ENCODE assay signal across 8 mouse cellular contexts in genomic region chr2:80038642-80039445, GRCm38 (mm10).
A peak's percentile ranks its signal among the peaks of the same experiment; 100 is the strongest.
DNase-seq lines count a peak whose midpoint lies in the region; ATAC-seq and TF ChIP-seq lines count a peak whose summit lies in the region.

No protein-coding gene starts in this region.

- no peaks in the 10 kb centered on the region for H3K27me3 ChIP-seq in liver, adult 2 months (ENCODE audit: control insufficient read depth, insufficient read depth, low read length)
- H3K27me3 ChIP-seq in intestine, embryonic 15.5 days (replicated peaks), result no peaks in the 10 kb centered on the region
- H3K27me3 ChIP-seq in lung, embryonic 14.5 days (ENCODE audit: insufficient read depth, low read length), result no peaks in the 10 kb centered on the region
- no peaks in the 10 kb centered on the region for H3K27me3 ChIP-seq in midbrain, postnatal 0 days (ENCODE audit: insufficient read depth, low read length)

- H3K79me2 ChIP-seq in liver, adult 2 months (ENCODE audit: control insufficient read depth, insufficient read depth, low read length), result no peaks in the 10 kb centered on the region

- peaks cover 5% of the 10 kb centered on the region; the same call in 1 of the 2 replicates for H3K4me1 ChIP-seq in liver, adult 2 months (ENCODE audit: control insufficient read depth, insufficient read depth, low read length)
- no peaks in the 10 kb centered on the region for H3K4me1 ChIP-seq in intestine, embryonic 15.5 days (replicated peaks)
- H3K4me1 ChIP-seq in lung, embryonic 14.5 days (ENCODE audit: insufficient read depth), result no peaks in the 10 kb centered on the region
- H3K4me1 ChIP-seq in midbrain, postnatal 0 days (ENCODE audit: insufficient read depth, low read length), result no peaks in the 10 kb centered on the region

- peak overlapping the region; percentile 11 for H3K4me3 ChIP-seq in liver, adult 2 months (ENCODE audit: insufficient read depth, low read depth, low read length)
- peak overlapping the region; percentile 39 for H3K4me3 ChIP-seq in intestine, embryonic 15.5 days (replicated peaks)
- H3K4me3 ChIP-seq in lung, embryonic 14.5 days (ENCODE audit: low read depth, low read length), result peak overlapping the region; percentile 32
- H3K4me3 ChIP-seq in midbrain, postnatal 0 days (ENCODE audit: low read depth, low read length), result no peak overlapping the region

- no peaks in the 10 kb centered on the region for H3K9me3 ChIP-seq in intestine, embryonic 15.5 days
- H3K9me3 ChIP-seq in lung, embryonic 14.5 days (ENCODE audit: low read depth, low read length), result no peaks in the 10 kb centered on the region
- no peaks in the 10 kb centered on the region for H3K9me3 ChIP-seq in midbrain, postnatal 0 days (ENCODE audit: low read length)

- peak overlapping the region; percentile 46 for H3K27ac ChIP-seq in liver, adult 2 months (replicated peaks; ENCODE audit: insufficient read depth, low read depth, low read length)
- peak overlapping the region; percentile 72 for H3K27ac ChIP-seq in intestine, embryonic 15.5 days
- peak overlapping the region; percentile 81 for H3K27ac ChIP-seq in lung, embryonic 14.5 days (ENCODE audit: low read depth)
- H3K27ac ChIP-seq in midbrain, postnatal 0 days (ENCODE audit: low read depth, low read length), result no peak overlapping the region

- DNase-seq in liver, adult 2 months (ENCODE audit: extremely low read depth, low read depth, low spot score), result peak; percentile 80
- no peak for DNase-seq in liver
- DNase-seq in lung, embryonic 14.5 days, result peak; percentile 84
- DNase-seq in testis, postnatal 14 days (ENCODE audit: low spot score), result peak; percentile 24
- no peak for DNase-seq in spleen, adult 18-20 months
- no peak for DNase-seq in retina, postnatal 1 day
- DNase-seq in midbrain, postnatal 0 days (ENCODE audit: low spot score), result no peak

- peak overlapping the region; percentile 51 for H3K4me2 ChIP-seq in intestine, embryonic 15.5 days (replicated peaks)
- H3K4me2 ChIP-seq in lung, embryonic 14.5 days, result peak overlapping the region; percentile 60
- no peak overlapping the region for H3K4me2 ChIP-seq in midbrain, postnatal 0 days (ENCODE audit: low read depth, low read length, poor library complexity, severe bottlenecking)

- WGBS in liver, adult 2 months, result 43% methylated on average over 10 of the region's 10 CpGs
- 25% methylated on average over 10 of the region's 10 CpGs for WGBS in intestine, embryonic 15.5 days
- WGBS in lung, embryonic 14.5 days, result 13% methylated on average over 10 of the region's 10 CpGs
- WGBS in midbrain, postnatal 0 days, result 66% methylated on average over 10 of the region's 10 CpGs

- H3K9ac ChIP-seq in liver, adult 2 months (ENCODE audit: low read depth, low read length), result peak overlapping the region; percentile 17
- no peak overlapping the region for H3K9ac ChIP-seq in intestine, embryonic 15.5 days
- H3K9ac ChIP-seq in lung, embryonic 14.5 days, result peak overlapping the region; percentile 32; the same call in 1 of the 2 replicates
- H3K9ac ChIP-seq in midbrain, postnatal 0 days (replicated peaks; ENCODE audit: low read length, poor library complexity, severe bottlenecking), result no peak overlapping the region

- no peaks in the 10 kb centered on the region for H3K36me3 ChIP-seq in liver, adult 2 months (ENCODE audit: control insufficient read depth, insufficient read depth, low read length)
- H3K36me3 ChIP-seq in intestine, embryonic 15.5 days, result no peaks in the 10 kb centered on the region
- H3K36me3 ChIP-seq in lung, embryonic 14.5 days (ENCODE audit: insufficient read depth), result no peaks in the 10 kb centered on the region
- H3K36me3 ChIP-seq in midbrain, postnatal 0 days (ENCODE audit: insufficient read depth, low read length), result no peaks in the 10 kb centered on the region

- TF ChIP-seq CTCF in liver, adult 2 months (IDR thresholded peaks at IDR 0.05; ENCODE audit: low read depth, low read length), result no peak
- TF ChIP-seq CTCF in lung, embryonic 14.5 days (IDR thresholded peaks at IDR 0.05; ENCODE audit: low read depth), result no peak
- no peak for TF ChIP-seq CTCF in midbrain, postnatal 0 days (IDR thresholded peaks at IDR 0.05)

- ATAC-seq in intestine, embryonic 15.5 days, result peak; percentile 84
- ATAC-seq in lung, embryonic 14.5 days (ENCODE audit: insufficient read depth), result peak; percentile 97
- ATAC-seq in midbrain, postnatal 0 days (ENCODE audit: low FRiP score), result no peak

- TF ChIP-seq POLR2A in liver, adult 2 months (IDR thresholded peaks at IDR 0.05; ENCODE audit: extremely low read depth, insufficient read depth, low read length), result no peak

Comparison
In these comparisons a context has a peak if more than half of its experiments do, and no peak if none do; other contexts are left out.
1. DNase-seq: peak in liver, adult 2 months (single experiment), lung, embryonic 14.5 days (single experiment) and testis, postnatal 14 days (single experiment); none in liver (single experiment), spleen, adult 18-20 months (0 of 2), retina, postnatal 1 day (single experiment) and midbrain, postnatal 0 days (single experiment).
2. H3K9ac ChIP-seq: peak in liver, adult 2 months (single experiment) and lung, embryonic 14.5 days (single experiment); none in intestine, embryonic 15.5 days (single experiment) and midbrain, postnatal 0 days (single experiment).